Mouse (Mus musculus) fibroblast of lung, adult 2 months (primary cell): Measurements from ENCODE around the gene Stag2.
A peak's percentile ranks its signal among the peaks of the same experiment; 100 is the strongest.

Experiments used
- DNase-seq: peaks from one replicate; pipeline ENCODE4 v3.0.0-alpha.2; 2011; ENCODE audit warnings: low read depth

Stag2 gene

DNA sequence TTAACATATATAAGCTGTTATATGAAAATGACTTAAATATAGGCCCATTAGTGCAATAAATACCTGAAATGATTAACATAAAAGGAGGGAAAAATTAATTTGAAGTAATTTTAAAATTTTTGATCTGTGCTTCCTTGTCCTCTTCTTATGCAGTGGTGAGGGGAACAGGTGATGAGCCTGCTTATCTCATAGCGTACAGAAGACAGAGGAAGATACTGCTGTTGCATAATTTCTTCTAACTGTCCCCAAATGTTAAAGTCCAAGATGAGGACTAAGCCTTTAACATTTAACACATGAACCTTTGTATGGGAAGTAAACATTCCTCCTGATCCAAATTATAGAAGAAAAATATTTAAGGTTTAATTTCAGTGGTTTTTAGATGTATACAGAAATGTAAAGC, 66.6 kb downstream of the Stag2 start:
- no peak for DNase-seq

DNA sequence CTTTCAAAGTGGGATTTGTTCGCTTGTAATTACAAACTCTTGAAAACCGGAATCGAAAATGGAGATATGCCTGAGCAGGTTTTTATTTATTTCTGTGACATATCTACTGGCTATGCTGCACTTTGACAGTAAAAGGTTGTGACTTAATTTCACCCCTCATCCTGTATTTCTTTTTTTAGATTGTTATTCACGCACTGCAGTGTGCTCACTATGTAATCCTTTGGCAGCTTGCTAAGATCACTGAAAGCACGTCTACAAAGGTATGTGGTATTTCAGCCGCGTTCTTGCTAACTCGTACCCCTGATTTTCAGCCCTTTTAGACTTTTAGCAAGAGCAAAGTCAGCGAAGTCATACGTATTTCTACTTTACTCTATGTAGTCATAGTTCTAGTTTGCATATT, 101.2 kb downstream of the Stag2 start:
- DNase-seq: no peak

DNA sequence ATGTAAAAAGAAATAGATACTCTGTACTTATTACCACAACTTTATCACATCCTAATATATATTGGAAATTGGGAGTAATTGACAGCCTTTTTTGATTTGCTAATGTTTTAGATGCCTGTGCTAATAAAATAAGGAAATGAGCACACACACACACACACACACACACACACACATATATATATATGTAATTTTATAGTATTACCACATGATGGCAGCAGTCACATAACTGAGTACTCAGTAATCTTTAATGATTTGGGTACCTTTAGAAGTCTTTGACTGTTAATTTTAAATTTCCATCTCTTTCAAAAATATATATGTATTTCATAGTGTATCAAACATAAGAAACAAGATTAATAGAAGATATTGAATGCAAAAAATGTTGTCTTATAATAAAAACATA, 123.6 kb downstream of the Stag2 start:
- DNase-seq: no peak

DNA sequence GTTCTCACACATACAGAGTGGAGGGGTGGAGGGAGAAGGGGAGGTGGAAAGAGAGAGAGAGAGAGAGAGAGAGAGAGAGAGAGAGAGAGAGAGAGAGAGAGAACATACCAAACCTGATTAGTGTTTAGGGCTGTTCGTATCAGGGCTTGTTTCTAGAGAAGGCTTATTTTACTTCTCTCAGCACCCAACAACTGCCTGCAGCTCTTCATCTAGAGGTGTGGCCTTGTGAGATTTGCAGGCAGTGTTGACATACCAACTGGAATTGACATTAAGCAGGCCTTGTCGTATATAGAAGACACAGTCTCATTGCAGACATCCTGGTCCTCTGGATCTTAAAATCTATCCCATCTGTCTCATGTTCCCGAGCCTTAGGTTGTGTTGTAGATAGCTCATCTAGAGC, 141.1 kb downstream of the Stag2 start:
- no peak for DNase-seq

DNA sequence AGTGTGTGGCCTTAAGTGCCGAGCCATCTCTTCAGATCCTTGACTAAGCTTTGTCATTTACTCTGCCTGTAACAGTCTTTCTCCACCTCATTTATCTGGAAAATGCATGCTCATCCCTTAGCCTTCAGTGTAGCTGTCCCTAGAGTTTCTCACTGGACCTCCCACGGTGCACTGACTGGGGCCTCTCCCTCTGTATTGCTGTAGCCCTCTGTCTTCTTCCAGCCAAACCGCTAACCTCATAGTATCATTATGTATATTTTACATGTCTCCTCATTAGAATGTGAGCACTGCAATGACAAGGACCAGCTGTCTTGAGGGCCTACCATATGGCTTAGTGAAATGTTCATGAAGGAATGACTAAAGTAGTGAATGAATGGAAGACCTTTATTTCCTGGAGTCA, 166.1 kb downstream of the Stag2 start:
- DNase-seq: no peak

DNA sequence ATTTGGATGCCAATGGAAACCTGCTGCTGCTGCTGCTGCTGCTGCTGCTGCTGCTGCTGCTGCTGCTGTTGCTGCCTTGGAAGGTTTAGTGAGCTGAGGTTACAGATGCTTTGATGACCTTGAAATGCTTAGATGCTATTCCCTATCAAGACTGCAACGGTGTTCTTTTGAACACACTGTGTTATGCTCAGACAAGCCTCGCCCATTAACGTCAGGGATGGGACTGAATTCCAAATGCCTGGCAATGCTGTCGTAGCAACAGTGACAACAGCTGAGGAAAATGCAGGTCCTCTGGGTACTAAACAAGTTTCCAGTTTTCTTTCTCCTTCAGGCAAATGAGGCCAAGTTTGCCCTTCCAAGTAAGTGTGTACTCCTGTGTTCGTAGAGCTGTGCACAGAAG, 171.3 kb downstream of the Stag2 start:
- DNase-seq: no peak

DNA sequence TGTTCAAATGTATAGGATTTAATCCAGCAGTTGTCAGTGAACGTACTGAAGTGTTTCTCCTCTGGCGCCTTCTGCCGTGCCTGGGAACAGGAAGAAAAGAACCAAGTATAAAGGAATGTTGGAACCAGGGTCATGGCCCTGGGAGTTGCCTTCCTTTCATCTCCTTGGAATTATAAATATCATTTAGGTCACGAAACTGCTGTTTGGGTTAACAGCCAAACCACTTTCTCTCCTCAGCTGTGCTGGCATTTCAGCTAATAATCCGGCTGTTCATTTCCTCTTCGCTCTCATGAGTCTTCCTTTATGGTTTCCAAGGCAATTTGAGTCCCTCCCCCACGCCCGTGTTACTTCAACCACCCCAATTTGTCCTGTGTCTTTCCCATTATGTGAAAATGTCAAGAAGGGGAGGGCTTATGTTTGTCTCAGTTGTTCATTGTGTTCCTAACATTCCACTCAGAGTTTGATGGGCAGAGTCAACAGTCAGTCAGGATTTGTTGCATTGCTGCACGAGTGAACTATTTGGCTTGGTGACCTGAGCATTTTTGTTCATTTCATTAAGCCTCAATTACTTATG, 172.2 kb downstream of the Stag2 start:
- peak; percentile 2 for DNase-seq

DNA sequence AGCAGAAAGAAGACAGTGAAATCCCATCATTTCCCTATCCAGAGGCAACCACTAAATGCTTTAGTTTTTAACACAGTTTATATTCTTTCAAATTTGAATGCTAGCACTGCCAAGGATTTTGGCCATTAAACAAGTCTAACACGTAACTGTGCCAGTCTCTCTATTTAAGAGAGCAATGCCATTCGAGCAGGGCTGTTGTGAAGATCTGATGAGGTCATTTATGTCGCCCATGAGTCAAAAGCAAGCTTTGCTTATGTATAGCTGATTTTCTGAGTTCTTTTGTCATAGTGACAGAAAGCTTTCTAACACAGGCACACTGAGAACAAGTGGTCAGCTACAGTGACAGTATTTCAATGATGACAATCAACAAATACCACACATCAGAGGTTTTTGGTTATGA, 175.7 kb downstream of the Stag2 start:
- no peak for DNase-seq
